Mouse (Mus musculus): ENCODE measurements around the gene Wnt7a. TPM values are rescaled to one million over a fixed set of nuclear protein-coding genes. Genes with fewer than 3 reads are reported as not detected.

Wnt7a gene
- polyA plus RNA-seq (2014; fragmentation: Illumina TruSeq; extraction: RNeasy Lipid Tissue Mini Kit (QIAGEN cat#74804); ENCODE audit: low read depth, low replicate concordance): not detected

GRCm38 (mm10) chr6:91410961-91411368 lies at the start of gene Wnt7a:
Gene Wnt7a, minus strand, starts transcription at chr6:91411363.

Other genes with a start within 250 kb of the Wnt7a start
- 7.6 TPM for gene Fbln2, start 198.9 kb downstream of the Wnt7a start, polyA plus RNA-seq (2014; fragmentation: Illumina TruSeq; extraction: RNeasy Lipid Tissue Mini Kit (QIAGEN cat#74804); ENCODE audit: low read depth, low replicate concordance)
- gene Chchd4, start 62.2 kb upstream of the Wnt7a start, polyA plus RNA-seq (2014; fragmentation: Illumina TruSeq; extraction: RNeasy Lipid Tissue Mini Kit (QIAGEN cat#74804); ENCODE audit: low read depth, low replicate concordance): 9.6 TPM
- 21.5 TPM for gene Tmem43, start 62.3 kb upstream of the Wnt7a start, polyA plus RNA-seq (2014; fragmentation: Illumina TruSeq; extraction: RNeasy Lipid Tissue Mini Kit (QIAGEN cat#74804); ENCODE audit: low read depth, low replicate concordance)
- 5.6 TPM for gene Xpc, start 104.5 kb upstream of the Wnt7a start, polyA plus RNA-seq (2014; fragmentation: Illumina TruSeq; extraction: RNeasy Lipid Tissue Mini Kit (QIAGEN cat#74804); ENCODE audit: low read depth, low replicate concordance)
- 67.0 TPM for gene Lsm3, start 104.6 kb upstream of the Wnt7a start, polyA plus RNA-seq (2014; fragmentation: Illumina TruSeq; extraction: RNeasy Lipid Tissue Mini Kit (QIAGEN cat#74804); ENCODE audit: low read depth, low replicate concordance)